Mouse (Mus musculus) E14TG2a.4 (cell line): Measurements from ENCODE around the gene Syp.

ENCODE experiments used
- CTCF ChIP-seq: conservative IDR thresholded peaks from 2 replicates; pipeline ENCODE4 v1.5.1; 2014; ENCODE audit warnings: low read length
- NANOG ChIP-seq: IDR thresholded peaks from 2 replicates; pipeline ENCODE4 v1.6.1; 2014; ENCODE audit warnings: borderline replicate concordance, low read length, mixed read lengths
- POU5F1 ChIP-seq: IDR thresholded peaks from 2 replicates; pipeline ENCODE4 v1.6.1; 2014; ENCODE audit warnings: low read length, borderline replicate concordance

- no peak for TF ChIP-seq CTCF
- no peak for TF ChIP-seq NANOG
- TF ChIP-seq POU5F1, result no peak
Measured at GRCm38 (mm10) chrX:7664791-7665190, 26.5 kb downstream of the Syp start.
